Mouse (Mus musculus): Measurements from ENCODE around the gene Olfr993. TPM values are rescaled to one million over a fixed set of nuclear protein-coding genes. Genes with fewer than 3 reads are reported as not detected.

Gene Olfr993
- not detected in 2 replicates for polyA plus RNA-seq (2015; fragmentation: Nextera tagmentation; extraction: Ambion mirVana)

GRCm38 (mm10) chr2:85414777-85415176 is at the start of gene Olfr993:
Olfr993 (minus strand) TSS chr2:85414877.

DNA sequence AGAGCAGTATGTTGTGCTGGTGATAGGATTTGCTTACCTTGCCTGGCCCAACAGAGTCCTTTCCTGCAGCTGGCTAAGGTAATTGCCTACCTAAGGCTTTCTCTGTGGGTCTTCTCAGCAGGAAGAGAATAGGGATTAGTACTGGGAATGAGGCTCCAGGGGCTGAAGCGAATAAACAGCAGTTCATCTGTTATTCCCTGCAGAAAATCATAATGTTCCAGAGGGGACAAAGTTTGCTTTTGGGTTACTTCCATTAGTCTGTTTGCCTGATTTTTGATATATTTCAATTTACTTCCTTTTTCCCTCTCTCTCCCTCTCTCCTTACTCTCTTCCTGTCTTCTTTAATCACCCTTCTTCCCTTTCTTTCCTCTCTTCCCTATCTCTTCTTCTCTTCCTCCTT is 28.9 kb upstream of the Olfr993 start, which contains the start of gene Olfr995:
Olfr995 (minus strand) TSS at position 101 of the 400 bp plus-strand sequence.

DNA sequence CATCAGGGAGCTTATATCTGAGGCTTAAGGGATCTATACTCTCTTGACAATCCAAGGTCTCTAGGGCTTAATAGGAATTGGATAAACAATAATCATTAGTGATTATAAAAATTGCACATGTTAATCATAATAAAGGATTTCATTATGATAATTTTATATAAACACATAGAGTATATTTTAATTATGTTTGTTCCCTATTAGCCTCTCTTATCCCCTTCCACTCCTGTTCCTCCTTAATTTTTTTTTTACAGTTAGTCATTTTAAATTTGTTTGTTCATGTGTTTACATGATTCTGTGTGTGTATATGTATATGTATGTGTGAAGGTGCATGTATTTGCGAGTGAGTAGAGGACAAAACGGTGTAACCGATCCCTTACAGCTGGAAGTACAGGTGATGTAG is 21.7 kb upstream of the Olfr993 start, which contains the start of gene Olfr994:
Olfr994 (minus strand) TSS at position 101 of the 400 bp plus-strand sequence.

DNA sequence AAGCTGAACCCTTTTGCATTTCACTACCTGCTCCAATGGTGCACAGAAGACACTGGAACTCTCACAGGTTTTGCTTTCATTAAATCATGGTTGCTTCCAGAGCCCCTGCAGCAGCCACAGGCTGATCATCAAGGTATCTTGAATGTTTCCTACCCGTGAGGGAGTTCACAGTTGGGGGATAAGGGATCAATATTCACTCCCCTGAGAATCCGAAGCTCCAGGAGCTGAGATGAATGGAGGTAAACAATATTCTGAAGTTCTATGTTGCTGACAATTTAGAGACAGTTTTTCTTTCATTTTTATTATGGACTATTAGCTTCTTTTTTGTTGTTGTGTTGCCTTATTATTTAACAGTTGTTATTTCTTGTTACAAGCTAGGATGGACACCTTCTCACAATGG is 5.3 kb downstream of the Olfr993 start, which contains the start of gene Olfr992:
Olfr992 (minus strand) TSS at position 101 of the 400 bp plus-strand sequence.

Other genes starting within 250 kb of the Olfr993 start
- gene Lrrc55, start 217.7 kb downstream of the Olfr993 start, polyA plus RNA-seq (2015; fragmentation: Nextera tagmentation; extraction: Ambion mirVana), result 14.3 and 16.2 TPM in 2 replicates
- not detected in 2 replicates for gene Olfr987, start 75.6 kb downstream of the Olfr993 start, polyA plus RNA-seq (2015; fragmentation: Nextera tagmentation; extraction: Ambion mirVana)
- not detected in 2 replicates for gene Olfr988, start 51.6 kb downstream of the Olfr993 start, polyA plus RNA-seq (2015; fragmentation: Nextera tagmentation; extraction: Ambion mirVana)
- not detected in 2 replicates for gene Olfr992, start 5.4 kb downstream of the Olfr993 start, polyA plus RNA-seq (2015; fragmentation: Nextera tagmentation; extraction: Ambion mirVana)
- not detected in 2 replicates for gene Olfr994, start 21.6 kb upstream of the Olfr993 start, polyA plus RNA-seq (2015; fragmentation: Nextera tagmentation; extraction: Ambion mirVana)
- gene Olfr995, start 28.8 kb upstream of the Olfr993 start, polyA plus RNA-seq (2015; fragmentation: Nextera tagmentation; extraction: Ambion mirVana), result not detected in 2 replicates
- 3.3 and 3.7 TPM in 2 replicates for gene 4833423E24Rik, start 104.1 kb upstream of the Olfr993 start, polyA plus RNA-seq (2015; fragmentation: Nextera tagmentation; extraction: Ambion mirVana)
- gene Olfr996, start 164.3 kb upstream of the Olfr993 start, polyA plus RNA-seq (2015; fragmentation: Nextera tagmentation; extraction: Ambion mirVana), result not detected in 2 replicates
- gene Olfr998, start 174.1 kb upstream of the Olfr993 start, polyA plus RNA-seq (2015; fragmentation: Nextera tagmentation; extraction: Ambion mirVana), result not detected in 2 replicates
- gene Olfr1000, start 197.0 kb upstream of the Olfr993 start, polyA plus RNA-seq (2015; fragmentation: Nextera tagmentation; extraction: Ambion mirVana), result not detected in 2 replicates
- not detected in 2 replicates for gene Olfr1002, start 235.8 kb upstream of the Olfr993 start, polyA plus RNA-seq (2015; fragmentation: Nextera tagmentation; extraction: Ambion mirVana)
- not detected in 2 replicates for gene Olfr154, start 249.6 kb upstream of the Olfr993 start, polyA plus RNA-seq (2015; fragmentation: Nextera tagmentation; extraction: Ambion mirVana)

Data from neural tube, postnatal 0 days (tissue).